8 mouse cellular contexts compared by ENCODE assay signal in the genomic region with DNA sequence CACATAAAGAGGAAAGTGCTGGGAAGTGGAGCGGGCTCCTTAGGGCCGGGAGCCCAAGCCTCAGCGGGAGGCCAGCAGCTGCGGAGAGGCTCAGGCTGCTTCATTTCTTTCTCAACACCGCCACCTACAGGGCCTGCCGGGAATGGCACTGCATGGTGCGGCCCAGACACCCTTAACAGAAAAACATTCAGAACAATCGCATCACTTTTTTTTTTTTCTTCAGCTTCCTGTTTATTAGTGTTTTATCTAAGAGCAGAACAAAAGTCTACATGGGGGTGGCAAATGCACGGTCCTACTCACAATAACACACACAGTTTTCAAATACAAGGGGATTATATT.
DNase-seq lines count a peak whose midpoint lies in the region; ATAC-seq and TF ChIP-seq lines count a peak whose summit lies in the region.

No protein-coding gene starts in this region.

- peak; percentile 93 for ATAC-seq in megakaryocyte, adult 5-6 weeks (ENCODE audit: poor library complexity, severe bottlenecking)

- intact Hi-C loops in gastrocnemius, adult 2 months (cut with DNase I): loop anchor here (1.0 kb wide), 2 partner anchors 274 to 507 kb away; no protein-coding TSS in a partner anchor
- intact Hi-C loops in left cerebral cortex, adult 2 months (cut with DNase I): loop anchor here (1.0 to 5.0 kb wide), 4 partner anchors 177 to 507 kb away; no protein-coding TSS in a partner anchor

- no peak overlapping the region for H3K27ac ChIP-seq in gastrocnemius, adult 2 months
- no peak overlapping the region for H3K27ac ChIP-seq in left cerebral cortex, adult 2 months

- H3K4me3 ChIP-seq in gastrocnemius, adult 2 months: no peak overlapping the region
- H3K4me3 ChIP-seq in left cerebral cortex, adult 2 months: no peak overlapping the region

- DNase-seq in WW6 (ENCODE audit: low read depth, low spot score): peak; percentile 29
- peak; percentile 99 for DNase-seq in cerebellum, postnatal 4 days (ENCODE audit: low spot score in 2 of 2)
- peak; percentile 94 for DNase-seq in gastrocnemius, adult 2 months
- peak; percentile 79 for DNase-seq in hindlimb bud, embryonic 11.5 days (ENCODE audit: extremely low spot score, low read depth, low spot score)
- DNase-seq in left cerebral cortex, adult 2 months (ENCODE audit: extremely low spot score in 1 of 2, low spot score in 2 of 2): peak; percentile 88 to 97
- DNase-seq in right cerebral cortex, adult 2 months (ENCODE audit: low spot score in 2 of 2): peak; percentile 97
- peak; percentile 95 for DNase-seq in urinary bladder, postnatal 14 days (ENCODE audit: low spot score)

- no peak; the same call in none of the 2 replicates for TF ChIP-seq CTCF in gastrocnemius, adult 2 months (IDR thresholded peaks at IDR 0.05)
- peak; percentile 100 for TF ChIP-seq CTCF in left cerebral cortex, adult 2 months (IDR thresholded peaks at IDR 0.05)

Comparison
In these comparisons a context has a peak if more than half of its experiments do, and no peak if none do; other contexts are left out.
1. DNase-seq: peak in every context shown above with its lines; median percentile 99 in cerebellum, postnatal 4 days; 97 in right cerebral cortex, adult 2 months; 95 in urinary bladder, postnatal 14 days; 94 in gastrocnemius, adult 2 months; 92 in left cerebral cortex, adult 2 months; 79 in hindlimb bud, embryonic 11.5 days; 29 in WW6.